Mouse (Mus musculus) hindbrain, embryonic 16.5 days (tissue): ENCODE measurements at regions not wholly inside any gene's neighbourhood (a gene's known extent, or its start where the extent isn't known, plus 50 kb on each side); places are given as distances from the start of the nearest gene placed in this dataset.

Experiments used
- ATAC-seq: fragments of 200-750 bp; cut with Nextera tagmentation; 2 replicates; pipeline ENCODE4 v1.8.0; 2017; ENCODE audit warnings: moderate TSS enrichment, moderate library complexity
- H3K27ac ChIP-seq: fragments of 300-500 bp; sonication (generic); 2 replicates; pipeline ENCODE4 v1.5.1; 2014; ENCODE audit warnings: low read depth, mild to moderate bottlenecking, control low read depth, low read length, moderate library complexity
- H3K27me3 ChIP-seq: fragments of 300-500 bp; sonication (generic); replicated peaks from 2 replicates; pipeline ENCODE4 v1.6.1; 2014; ENCODE audit warnings: low read length; ENCODE audit not compliant: control insufficient read depth, insufficient read depth
- H3K36me3 ChIP-seq: fragments of 300-500 bp; sonication (generic); 2 replicates; pipeline ENCODE4 v1.6.1; 2014; ENCODE audit warnings: mild to moderate bottlenecking, low read length, moderate library complexity, mixed read lengths; ENCODE audit not compliant: control insufficient read depth, insufficient read depth
- H3K4me1 ChIP-seq: fragments of 300-500 bp; sonication (generic); 2 replicates; pipeline ENCODE4 v1.6.1; 2014; ENCODE audit warnings: low read depth, low read length; ENCODE audit not compliant: control insufficient read depth, insufficient read depth
- H3K4me2 ChIP-seq: fragments of 300-500 bp; sonication (generic); 2 replicates; pipeline ENCODE4 v1.6.1; 2014; ENCODE audit warnings: mild to moderate bottlenecking, low read length, control low read depth, moderate library complexity
- H3K4me3 ChIP-seq: fragments of 300-500 bp; sonication (generic); 2 replicates; pipeline ENCODE4 v1.5.1; 2014; ENCODE audit warnings: mild to moderate bottlenecking, low read length, control low read depth, moderate library complexity
- H3K9ac ChIP-seq: fragments of 300-500 bp; sonication (generic); 2 replicates; pipeline ENCODE4 v1.6.1; 2014; ENCODE audit warnings: low read depth, mild to moderate bottlenecking, control low read depth, low read length, moderate library complexity
- H3K9me3 ChIP-seq: fragments of 300-500 bp; sonication (generic); 2 replicates; pipeline ENCODE4 v1.6.1; 2014; ENCODE audit warnings: mild to moderate bottlenecking, low read length, moderate library complexity; ENCODE audit not compliant: control insufficient read depth
- WGBS: fragments of 180-500 bp; shearing (Covaris S2); extraction: QIAGEN DNeasy Blood & Tissue Kit; methylation state at CpG from one replicate; pipeline ENCODE4 v1.1.7; 2014; 5-methylcytosine and 5-hydroxymethylcytosine counted together

- no peaks in the 10 kb centered on the region for H3K27me3 ChIP-seq
- no peak overlapping the region for H3K4me3 ChIP-seq
- H3K9me3 ChIP-seq: no peaks in the 10 kb centered on the region
- no peak overlapping the region for H3K27ac ChIP-seq
- H3K9ac ChIP-seq: no peak overlapping the region
- H3K4me2 ChIP-seq: no peak overlapping the region
- H3K4me1 ChIP-seq: no peaks in the 10 kb centered on the region
- no peaks in the 10 kb centered on the region for H3K36me3 ChIP-seq
- ATAC-seq: no peak
- WGBS: 85% methylated on average over 5 of the region's 5 CpGs
Observed at GRCm38 (mm10) chr15:25102727-25103126, 310.8 kb downstream of the Basp1 start.

- Histone ChIP-seq H3K4me3 (no peak overlapping the region), H3K27ac (no peak overlapping the region), H3K36me3 (no peaks in the 10 kb centered on the region), H3K9ac (no peak overlapping the region), H3K4me1 (no peaks in the 10 kb centered on the region), H3K27me3 (no peaks in the 10 kb centered on the region), H3K4me2 (no peak overlapping the region), H3K9me3 (no peaks in the 10 kb centered on the region)
- ATAC-seq: no peak
- 20% methylated on average over 6 of the region's 6 CpGs for WGBS
Observed at GRCm38 (mm10) chr15:25093758-25094157, 319.8 kb downstream of the Basp1 start.

- Histone ChIP-seq H3K4me1 (no peaks in the 10 kb centered on the region), H3K27me3 (no peaks in the 10 kb centered on the region), H3K36me3 (no peaks in the 10 kb centered on the region), H3K4me2 (no peak overlapping the region), H3K9me3 (no peaks in the 10 kb centered on the region), H3K4me3 (no peak overlapping the region), H3K9ac (no peak overlapping the region), H3K27ac (no peak overlapping the region)
- no peak for ATAC-seq
- 98% methylated on average over 1 of the region's 1 CpGs for WGBS
Observed at GRCm38 (mm10) chr15:25069701-25070100, 343.9 kb downstream of the Basp1 start.

- no peak overlapping the region for H3K9ac ChIP-seq
- H3K9me3 ChIP-seq: no peaks in the 10 kb centered on the region
- no peaks in the 10 kb centered on the region for H3K4me1 ChIP-seq
- no peak overlapping the region for H3K27ac ChIP-seq
- ATAC-seq: peak; percentile 54; the same call in 1 of the 2 replicates
- no peak overlapping the region for H3K4me3 ChIP-seq
- H3K27me3 ChIP-seq: no peaks in the 10 kb centered on the region
- H3K4me2 ChIP-seq: no peak overlapping the region
- H3K36me3 ChIP-seq: no peaks in the 10 kb centered on the region
Observed at GRCm38 (mm10) chr15:25059347-25059746, 354.2 kb downstream of the Basp1 start.

- ATAC-seq: 0 out of 2 replicates have a peak, but pooled peaks have one; percentile 54
- 37% methylated on average over 1 of the region's 1 CpGs for WGBS
- Histone ChIP-seq H3K27me3 (no peaks in the 10 kb centered on the region), H3K4me2 (no peak overlapping the region), H3K4me3 (no peak overlapping the region), H3K36me3 (no peaks in the 10 kb centered on the region), H3K4me1 (no peaks in the 10 kb centered on the region), H3K9ac (no peak overlapping the region), H3K27ac (no peak overlapping the region), H3K9me3 (no peaks in the 10 kb centered on the region)
Observed at GRCm38 (mm10) chr15:25047875-25048274, 365.7 kb downstream of the Basp1 start.

- ATAC-seq: no peak
- no peak overlapping the region for H3K9ac ChIP-seq
- H3K27me3 ChIP-seq: no peaks in the 10 kb centered on the region
- H3K9me3 ChIP-seq: no peaks in the 10 kb centered on the region
- H3K4me1 ChIP-seq: no peaks in the 10 kb centered on the region
- H3K27ac ChIP-seq: no peak overlapping the region
- H3K4me2 ChIP-seq: no peak overlapping the region
- H3K4me3 ChIP-seq: no peak overlapping the region
- no peaks in the 10 kb centered on the region for H3K36me3 ChIP-seq
- 34% methylated on average over 5 of the region's 5 CpGs for WGBS
Observed at GRCm38 (mm10) chr15:25046514-25047138, 366.9 kb downstream of the Basp1 start.

- WGBS: 93% methylated on average over 3 of the region's 3 CpGs
- no peak overlapping the region for H3K4me3 ChIP-seq
- no peak overlapping the region for H3K4me2 ChIP-seq
- no peaks in the 10 kb centered on the region for H3K9me3 ChIP-seq
- no peaks in the 10 kb centered on the region for H3K4me1 ChIP-seq
- no peak for ATAC-seq
- H3K27ac ChIP-seq: no peak overlapping the region
- H3K36me3 ChIP-seq: no peaks in the 10 kb centered on the region
- no peak overlapping the region for H3K9ac ChIP-seq
- H3K27me3 ChIP-seq: no peaks in the 10 kb centered on the region
Observed at GRCm38 (mm10) chr15:25036231-25036630, 377.3 kb downstream of the Basp1 start.

GRCm38 (mm10) chr15:25027865-25028264 lies 385.7 kb downstream of the Basp1 start:
- Histone ChIP-seq H3K4me1 (peaks cover 8% of the 10 kb centered on the region), H3K27me3 (no peaks in the 10 kb centered on the region), H3K4me2 (no peak overlapping the region; the same call in 1 of the 2 replicates), H3K9me3 (no peaks in the 10 kb centered on the region), H3K9ac (no peak overlapping the region), H3K4me3 (no peak overlapping the region), H3K27ac (peak overlapping the region; percentile 39; the same call in 1 of the 2 replicates), H3K36me3 (no peaks in the 10 kb centered on the region)
- WGBS: 54% methylated on average over 8 of the region's 8 CpGs
- ATAC-seq: no peak

GRCm38 (mm10) chr15:25026786-25027461 lies 386.6 kb downstream of the Basp1 start:
- 2% methylated on average over 15 of the region's 15 CpGs for WGBS

More at GRCm38 (mm10) chr15:25026786-25027461, 386.6 kb downstream of the Basp1 start:
- H3K27ac ChIP-seq: peak overlapping the region; percentile 84
- no peaks in the 10 kb centered on the region for H3K9me3 ChIP-seq
- peak overlapping the region; percentile 64 for H3K4me2 ChIP-seq
- H3K27me3 ChIP-seq: no peaks in the 10 kb centered on the region
- ATAC-seq: peak; percentile 86
- no peaks in the 10 kb centered on the region for H3K36me3 ChIP-seq
- peaks cover 8% of the 10 kb centered on the region for H3K4me1 ChIP-seq
- peak overlapping the region; percentile 38 for H3K4me3 ChIP-seq
- H3K9ac ChIP-seq: peak overlapping the region; percentile 56
